Mouse (Mus musculus) heart, adult 11 months (tissue): ENCODE measurements around the gene Bnip1.

ENCODE experiments used
- DNase-seq: peaks from one replicate; pipeline ENCODE4 v3.0.0; 2022

The Bnip1 gene

GRCm38 (mm10) chr17:26840922-26841731, 60.3 kb downstream of the Bnip1 start:
- DNase-seq = peak; percentile 98

DNA sequence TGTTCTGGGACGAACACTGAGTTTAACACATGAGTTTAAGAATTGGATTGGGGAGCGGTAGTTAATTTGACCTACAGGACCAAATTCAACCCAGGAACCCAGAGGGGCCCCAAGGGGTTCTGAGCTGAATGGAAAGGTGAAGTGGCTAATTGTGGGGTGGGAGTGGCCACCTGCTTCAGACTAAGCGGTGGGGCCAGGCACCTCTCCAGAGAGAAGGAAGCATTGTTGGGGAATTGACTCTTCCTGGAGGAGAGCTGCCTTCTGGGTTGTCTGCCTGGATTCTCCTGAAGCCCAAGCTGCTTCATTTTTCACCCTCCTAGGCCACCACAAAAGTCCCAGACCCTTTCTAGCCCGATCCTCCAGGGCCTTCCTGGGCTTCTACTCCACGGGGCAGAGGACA, 61.1 kb downstream of the Bnip1 start:
- DNase-seq = peak; percentile 87
